Mouse (Mus musculus): Measurements from ENCODE around the gene Adam11.

- TF ChIP-seq CTCF (IDR thresholded peaks at IDR 0.05; ENCODE audit: control insufficient read depth, insufficient read depth, insufficient read length) (no peak), USF1 (IDR thresholded peaks at IDR 0.05; ENCODE audit: low read depth) (no peak)
These were observed 30.6 kb downstream of the Adam11 start for GRCm38 (mm10) chr11:102791682-102792445.

Data from C2C12 (cell line).